Mouse (Mus musculus): ENCODE results near the gene Defb36. TPM values are rescaled to one million over a fixed set of nuclear protein-coding genes. Genes with fewer than 3 reads are reported as not detected.
A peak's percentile ranks its signal among the peaks of the same experiment; 100 is the strongest.

The Defb36 gene
- total RNA-seq, 1 experiment from 2014 or later = not detected

DNA sequence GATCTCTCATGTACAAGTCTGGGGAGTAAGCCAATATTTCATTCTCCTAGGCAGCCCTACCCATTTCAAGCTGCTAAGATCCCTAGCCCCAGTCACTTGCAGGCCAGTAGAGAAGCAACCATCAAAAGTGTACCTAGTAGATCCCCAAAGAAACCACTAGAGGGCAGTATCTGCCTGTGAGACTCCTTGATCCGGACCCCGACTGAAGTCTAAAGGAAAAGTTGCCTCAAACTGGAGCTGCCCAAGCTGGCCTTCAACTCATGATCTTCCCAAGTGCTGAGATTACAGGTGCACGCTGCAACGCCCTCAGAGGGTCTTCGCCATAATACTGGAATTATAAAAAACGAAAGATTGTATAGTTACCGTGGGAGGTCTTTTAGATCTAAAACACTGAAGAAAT lies 11.4 kb downstream of the Defb36 start:
- peak; percentile 80 to 91 for ATAC-seq (replicated peaks in 1 of 2; ENCODE audit: insufficient read depth in 1 of 2, low FRiP score in 2 of 2, low TSS enrichment in 1 of 2, low read depth in 1 of 2, poor library complexity in 2 of 2, severe bottlenecking in 2 of 2)

DNA sequence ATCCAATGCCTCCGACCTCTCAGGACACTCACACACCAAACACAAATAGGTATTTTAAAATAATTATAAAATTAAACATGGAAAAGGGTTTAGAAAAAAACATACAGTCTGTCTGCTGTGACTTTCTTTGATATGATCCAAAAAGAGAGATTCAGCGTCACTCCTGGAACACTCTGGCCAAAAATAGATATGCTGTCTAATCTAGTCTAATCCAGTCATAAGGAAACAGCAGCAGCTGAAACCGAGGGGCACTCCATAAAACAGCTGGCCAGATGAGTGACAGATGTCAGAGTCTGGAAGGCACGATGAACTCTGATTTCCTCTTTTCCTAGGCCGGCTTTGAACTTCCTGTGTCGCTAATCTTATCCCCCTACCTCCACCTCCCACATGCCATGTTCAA lies 12.3 kb downstream of the Defb36 start:
- no peak for ATAC-seq (replicated peaks in 1 of 2; ENCODE audit: insufficient read depth in 1 of 2, low FRiP score in 2 of 2, low TSS enrichment in 1 of 2, low read depth in 1 of 2, poor library complexity in 2 of 2, severe bottlenecking in 2 of 2)

DNA sequence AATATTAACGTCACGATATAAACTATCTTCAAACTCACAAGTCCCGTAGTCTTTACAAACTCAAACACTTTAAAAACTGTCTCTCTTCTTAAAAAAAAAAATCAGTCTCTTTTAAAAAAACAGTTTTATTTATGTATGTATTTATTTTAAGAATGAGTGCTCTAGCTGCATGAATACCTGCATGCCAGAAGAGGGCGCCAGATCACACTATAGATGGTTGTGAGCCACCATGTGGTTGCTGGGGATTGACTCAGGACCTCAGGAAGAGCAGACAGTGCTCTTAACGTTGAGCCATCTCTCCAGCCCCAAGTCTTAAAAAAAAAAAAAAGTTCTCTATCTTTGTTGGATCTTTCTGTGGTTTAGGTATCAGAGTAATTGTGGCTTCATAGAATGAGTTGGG lies 13.2 kb downstream of the Defb36 start:
- ATAC-seq (replicated peaks in 1 of 2; ENCODE audit: insufficient read depth in 1 of 2, low FRiP score in 2 of 2, low TSS enrichment in 1 of 2, low read depth in 1 of 2, poor library complexity in 2 of 2, severe bottlenecking in 2 of 2) = no peak

DNA sequence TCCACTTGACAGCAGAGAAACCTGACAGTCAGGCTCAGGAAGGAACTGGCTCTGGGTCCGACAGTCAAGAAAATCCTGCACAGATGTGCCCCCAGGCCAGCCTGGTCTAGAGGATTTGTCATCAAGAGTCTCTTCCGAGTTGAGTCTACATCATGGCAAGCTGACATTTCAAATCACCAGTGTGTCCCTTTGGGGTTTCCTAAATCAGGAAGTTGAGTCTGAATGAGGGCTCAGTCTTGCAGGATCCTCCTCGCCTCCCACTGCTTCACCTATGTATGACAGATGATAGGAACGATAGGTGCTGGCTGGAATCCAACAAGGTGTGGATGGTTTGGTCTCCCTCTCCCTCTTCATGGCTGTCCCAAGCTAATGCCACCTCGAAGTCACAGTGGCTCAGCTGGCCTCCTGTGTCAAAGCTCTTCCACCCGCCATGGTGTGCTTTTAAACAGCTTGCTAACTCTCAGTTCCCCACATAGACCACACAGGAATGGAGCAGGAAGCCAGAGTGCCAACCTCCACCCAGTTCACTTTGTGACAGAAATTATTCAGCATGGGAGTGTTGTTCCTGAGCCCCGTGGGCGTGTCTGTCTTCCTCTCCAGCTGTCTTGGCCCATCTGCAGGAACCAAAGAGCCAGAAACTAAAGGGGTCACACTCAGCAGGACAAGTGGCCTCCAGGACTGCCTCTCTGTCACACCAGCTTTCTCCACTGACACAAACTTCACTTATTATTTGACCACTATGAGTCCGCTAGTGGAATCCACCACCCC lies 16.4 kb downstream of the Defb36 start:
- peak; percentile 83 to 86 for ATAC-seq (replicated peaks in 1 of 2; ENCODE audit: insufficient read depth in 1 of 2, low FRiP score in 2 of 2, low TSS enrichment in 1 of 2, low read depth in 1 of 2, poor library complexity in 2 of 2, severe bottlenecking in 2 of 2)

DNA sequence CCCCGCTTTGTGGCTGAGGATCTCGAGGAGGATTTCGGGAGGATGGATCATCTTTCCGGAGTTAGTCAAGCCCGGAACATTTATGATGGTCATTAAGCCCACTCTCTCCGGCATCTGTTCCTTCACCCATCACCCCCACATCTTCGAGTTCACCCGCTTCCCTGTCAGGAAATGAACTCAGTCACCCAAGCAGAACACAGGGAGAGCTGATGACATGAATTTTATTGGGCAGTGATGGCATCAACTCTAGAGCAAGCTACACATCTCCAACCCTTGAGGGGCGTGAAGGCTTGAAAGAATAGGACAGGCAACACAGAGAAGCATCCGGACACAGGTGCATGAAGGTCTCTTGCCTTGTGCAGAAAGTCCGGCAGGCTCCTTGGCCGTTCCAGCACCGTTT lies 18.0 kb downstream of the Defb36 start:
- no peak for ATAC-seq (replicated peaks in 1 of 2; ENCODE audit: insufficient read depth in 1 of 2, low FRiP score in 2 of 2, low TSS enrichment in 1 of 2, low read depth in 1 of 2, poor library complexity in 2 of 2, severe bottlenecking in 2 of 2)

DNA sequence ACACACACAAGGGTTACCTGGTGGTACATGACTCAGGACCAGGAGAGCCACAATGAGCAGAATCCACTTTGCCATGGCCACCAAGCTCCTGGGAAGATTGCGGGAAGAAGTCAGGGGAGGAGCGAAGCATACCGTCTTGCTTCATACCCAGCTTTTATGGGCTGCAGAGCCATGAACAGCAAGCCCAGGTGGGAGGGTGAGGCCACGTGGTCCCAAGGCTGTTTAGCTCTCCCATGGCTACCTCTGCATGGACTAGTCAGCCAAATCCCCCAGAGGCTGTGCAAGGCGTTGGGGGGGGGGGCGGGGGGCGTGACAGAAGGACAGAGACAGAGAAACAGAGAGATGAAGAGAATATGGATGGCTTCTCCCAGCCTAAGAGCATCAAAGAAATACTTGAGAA lies 18.8 kb downstream of the Defb36 start, which contains the start of gene Defb25:
Gene Defb25, minus strand, starts transcription at position 101 of the 400 bp plus-strand sequence.
- no peak for ATAC-seq (replicated peaks in 1 of 2; ENCODE audit: insufficient read depth in 1 of 2, low FRiP score in 2 of 2, low TSS enrichment in 1 of 2, low read depth in 1 of 2, poor library complexity in 2 of 2, severe bottlenecking in 2 of 2)

DNA sequence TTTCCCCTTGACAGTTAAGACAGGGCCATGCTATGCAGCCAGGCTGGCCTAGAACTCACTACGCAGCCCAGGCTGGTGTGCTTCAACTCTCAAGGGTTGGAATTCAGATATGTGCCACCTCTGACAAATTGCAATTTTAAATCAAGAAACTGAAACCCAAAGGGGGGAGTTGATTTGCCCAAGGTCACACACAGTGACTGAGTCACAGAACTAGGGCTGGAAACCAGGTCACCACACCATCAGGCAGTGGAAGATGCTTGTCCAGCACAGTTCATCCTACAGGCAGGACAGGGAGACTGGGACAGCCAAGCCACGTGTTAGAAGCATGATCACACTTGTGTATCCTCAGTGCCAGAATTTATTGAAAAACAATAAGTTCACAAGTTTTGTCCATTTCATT lies 20.4 kb downstream of the Defb36 start:
- no peak for ATAC-seq (replicated peaks in 1 of 2; ENCODE audit: insufficient read depth in 1 of 2, low FRiP score in 2 of 2, low TSS enrichment in 1 of 2, low read depth in 1 of 2, poor library complexity in 2 of 2, severe bottlenecking in 2 of 2)

DNA sequence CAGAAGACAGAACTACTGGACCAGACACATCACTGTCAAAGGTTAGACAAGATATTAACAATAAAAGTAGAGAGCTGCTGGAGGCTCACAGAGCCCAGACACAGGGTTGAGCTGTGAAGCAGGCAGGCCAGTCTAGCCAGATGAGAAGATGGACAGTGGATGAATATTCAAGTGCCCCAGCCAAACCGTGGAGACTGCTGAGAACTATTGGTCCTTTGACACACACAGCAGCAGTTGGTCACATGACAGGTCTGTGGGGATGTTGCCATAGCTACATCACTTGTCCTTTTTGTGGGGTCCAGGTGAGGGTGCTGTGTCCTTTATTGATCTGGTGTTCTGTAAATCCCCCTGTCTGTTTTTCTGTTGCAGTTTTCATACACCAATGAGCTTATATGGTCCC lies 21.1 kb downstream of the Defb36 start:
- no peak for ATAC-seq (replicated peaks in 1 of 2; ENCODE audit: insufficient read depth in 1 of 2, low FRiP score in 2 of 2, low TSS enrichment in 1 of 2, low read depth in 1 of 2, poor library complexity in 2 of 2, severe bottlenecking in 2 of 2)

DNA sequence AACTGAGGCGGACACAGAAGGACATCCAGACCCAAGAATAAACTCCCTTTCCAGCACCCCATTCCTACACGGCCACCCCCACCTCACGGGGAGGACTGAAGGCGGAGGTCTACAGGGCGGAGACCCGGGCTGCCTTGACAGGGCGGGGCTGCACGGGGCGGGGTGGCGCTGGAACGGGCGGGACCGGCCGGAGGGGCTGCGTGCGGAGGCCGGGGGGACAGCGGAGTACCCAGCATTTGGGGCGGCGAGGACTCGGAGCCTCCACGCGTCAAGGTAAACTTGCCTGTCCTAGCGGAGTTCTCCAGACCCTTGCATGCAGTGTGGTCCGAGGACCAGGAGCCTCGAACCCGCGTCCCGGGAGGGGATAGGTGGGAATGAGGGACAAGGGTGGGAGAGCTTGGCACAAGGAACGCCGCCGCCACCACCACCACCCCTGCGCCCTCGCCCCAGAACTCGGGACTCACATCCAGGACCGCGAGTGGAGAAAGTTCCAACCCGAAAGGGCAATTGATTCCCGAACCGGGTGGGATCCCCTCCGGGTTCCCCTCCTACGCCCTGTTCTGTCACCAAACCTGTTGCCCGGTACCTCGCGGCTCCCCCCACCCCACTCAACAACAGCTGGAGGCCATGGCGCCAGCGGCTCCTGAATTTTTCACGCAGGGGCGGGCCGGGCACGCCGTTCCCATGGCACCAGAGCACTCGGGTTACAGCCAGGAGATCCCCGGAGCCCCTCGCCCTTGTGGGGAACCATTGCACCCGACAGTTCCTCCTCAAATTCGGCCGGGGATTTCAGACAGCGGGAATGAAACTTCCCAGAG lies 22.9 kb downstream of the Defb36 start, which contains the start of gene Rem1:
Gene Rem1, plus strand, starts transcription at position 178 of the 818 bp plus-strand sequence.
- peak; percentile 22 to 27; a peak in 2 of 4 replicates for ATAC-seq (replicated peaks in 1 of 2; ENCODE audit: insufficient read depth in 1 of 2, low FRiP score in 2 of 2, low TSS enrichment in 1 of 2, low read depth in 1 of 2, poor library complexity in 2 of 2, severe bottlenecking in 2 of 2)

DNA sequence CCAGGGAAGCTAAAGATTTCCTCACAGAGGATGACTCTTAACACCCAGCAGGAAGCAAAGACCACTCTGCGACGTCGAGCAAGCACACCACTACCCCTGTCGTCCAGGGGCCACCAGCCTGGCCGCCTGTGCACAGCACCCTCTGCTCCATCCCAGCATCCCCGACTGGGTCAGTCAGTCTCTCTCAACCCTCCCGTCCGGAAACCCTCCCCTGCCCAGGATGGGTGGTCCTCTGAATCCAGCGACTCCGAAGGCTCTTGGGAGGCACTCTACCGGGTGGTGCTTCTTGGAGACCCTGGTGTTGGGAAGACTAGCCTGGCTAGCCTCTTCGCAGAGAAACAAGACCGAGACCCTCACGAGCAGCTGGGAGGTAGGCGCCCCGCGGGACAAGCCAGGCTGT lies 23.9 kb downstream of the Defb36 start:
- no peak for ATAC-seq (replicated peaks in 1 of 2; ENCODE audit: insufficient read depth in 1 of 2, low FRiP score in 2 of 2, low TSS enrichment in 1 of 2, low read depth in 1 of 2, poor library complexity in 2 of 2, severe bottlenecking in 2 of 2)

DNA sequence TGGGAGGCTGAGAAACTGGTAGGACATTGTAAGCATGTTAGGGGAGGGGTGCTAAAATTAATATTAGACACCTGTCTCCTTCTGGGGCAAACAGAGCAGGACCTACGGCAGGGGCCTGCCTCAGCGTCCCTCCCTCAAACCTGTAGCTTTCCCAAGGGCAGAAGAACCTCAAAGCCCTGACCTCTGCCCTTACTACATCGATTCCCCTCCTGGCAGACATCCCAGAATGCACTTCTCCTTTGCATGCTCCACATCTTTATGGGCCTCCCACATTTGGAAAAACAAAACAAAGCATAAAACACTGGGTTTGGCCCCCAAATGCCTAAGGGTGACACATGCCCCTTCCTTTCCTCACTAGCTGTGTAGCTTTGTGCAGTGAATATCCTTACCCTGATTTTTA lies 25.1 kb downstream of the Defb36 start:
- ATAC-seq (replicated peaks in 1 of 2; ENCODE audit: insufficient read depth in 1 of 2, low FRiP score in 2 of 2, low TSS enrichment in 1 of 2, low read depth in 1 of 2, poor library complexity in 2 of 2, severe bottlenecking in 2 of 2) = no peak

DNA sequence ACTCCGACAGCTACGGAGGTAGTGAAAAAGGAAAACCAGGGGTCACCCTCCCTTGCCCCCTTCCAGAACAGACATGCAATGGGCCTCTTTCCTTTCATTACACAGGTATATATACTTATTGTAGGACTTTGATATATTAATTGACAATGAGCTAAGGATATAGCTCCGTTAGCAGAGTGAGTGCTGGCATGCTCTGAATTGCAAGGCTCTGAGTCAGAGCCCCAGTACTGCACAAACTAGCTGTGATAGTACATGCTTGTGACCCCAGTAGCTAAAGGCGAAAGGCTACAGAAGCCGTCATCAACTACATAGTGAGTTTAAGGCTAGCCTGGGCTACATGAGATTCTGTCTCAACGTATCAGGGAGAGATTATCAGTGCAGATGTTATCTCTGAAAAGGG lies 25.8 kb downstream of the Defb36 start:
- ATAC-seq (replicated peaks in 1 of 2; ENCODE audit: insufficient read depth in 1 of 2, low FRiP score in 2 of 2, low TSS enrichment in 1 of 2, low read depth in 1 of 2, poor library complexity in 2 of 2, severe bottlenecking in 2 of 2) = no peak

DNA sequence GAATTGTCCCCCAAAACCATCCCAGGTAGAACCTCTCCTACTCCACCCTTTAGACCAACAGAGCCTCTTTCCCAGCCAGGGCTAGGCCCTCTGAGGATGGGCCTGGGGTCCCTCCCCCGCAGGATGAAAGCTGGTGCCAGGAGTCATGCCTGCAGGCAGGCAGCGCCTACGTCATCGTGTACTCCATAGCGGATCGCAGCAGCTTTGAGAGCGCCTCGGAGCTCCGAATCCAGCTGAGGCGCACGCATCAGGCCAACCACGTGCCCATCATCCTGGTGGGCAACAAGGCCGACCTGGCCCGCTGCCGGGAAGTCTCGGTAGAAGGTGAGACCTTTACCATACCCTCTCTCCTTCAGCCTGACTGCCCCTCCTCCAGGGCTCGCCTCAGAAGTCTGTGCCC lies 29.2 kb downstream of the Defb36 start:
- no peak; a peak in 1 of 4 replicates for ATAC-seq (replicated peaks in 1 of 2; ENCODE audit: insufficient read depth in 1 of 2, low FRiP score in 2 of 2, low TSS enrichment in 1 of 2, low read depth in 1 of 2, poor library complexity in 2 of 2, severe bottlenecking in 2 of 2)

DNA sequence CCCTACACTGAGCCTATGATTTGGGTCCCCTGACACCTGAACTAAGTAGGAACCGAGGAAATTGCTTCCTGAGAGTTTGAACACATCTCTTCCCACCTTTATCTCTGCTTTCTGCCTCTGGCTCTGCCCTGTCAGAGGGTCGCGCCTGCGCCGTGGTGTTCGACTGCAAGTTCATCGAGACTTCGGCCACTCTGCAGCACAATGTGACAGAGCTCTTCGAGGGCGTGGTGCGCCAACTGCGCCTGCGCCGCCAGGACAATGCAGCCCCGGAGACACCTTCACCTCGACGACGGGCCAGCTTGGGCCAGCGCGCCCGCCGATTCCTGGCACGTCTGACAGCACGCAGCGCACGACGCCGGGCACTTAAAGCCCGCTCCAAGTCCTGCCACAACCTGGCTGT lies 30.2 kb downstream of the Defb36 start:
- ATAC-seq (replicated peaks in 1 of 2; ENCODE audit: insufficient read depth in 1 of 2, low FRiP score in 2 of 2, low TSS enrichment in 1 of 2, low read depth in 1 of 2, poor library complexity in 2 of 2, severe bottlenecking in 2 of 2) = no peak

DNA sequence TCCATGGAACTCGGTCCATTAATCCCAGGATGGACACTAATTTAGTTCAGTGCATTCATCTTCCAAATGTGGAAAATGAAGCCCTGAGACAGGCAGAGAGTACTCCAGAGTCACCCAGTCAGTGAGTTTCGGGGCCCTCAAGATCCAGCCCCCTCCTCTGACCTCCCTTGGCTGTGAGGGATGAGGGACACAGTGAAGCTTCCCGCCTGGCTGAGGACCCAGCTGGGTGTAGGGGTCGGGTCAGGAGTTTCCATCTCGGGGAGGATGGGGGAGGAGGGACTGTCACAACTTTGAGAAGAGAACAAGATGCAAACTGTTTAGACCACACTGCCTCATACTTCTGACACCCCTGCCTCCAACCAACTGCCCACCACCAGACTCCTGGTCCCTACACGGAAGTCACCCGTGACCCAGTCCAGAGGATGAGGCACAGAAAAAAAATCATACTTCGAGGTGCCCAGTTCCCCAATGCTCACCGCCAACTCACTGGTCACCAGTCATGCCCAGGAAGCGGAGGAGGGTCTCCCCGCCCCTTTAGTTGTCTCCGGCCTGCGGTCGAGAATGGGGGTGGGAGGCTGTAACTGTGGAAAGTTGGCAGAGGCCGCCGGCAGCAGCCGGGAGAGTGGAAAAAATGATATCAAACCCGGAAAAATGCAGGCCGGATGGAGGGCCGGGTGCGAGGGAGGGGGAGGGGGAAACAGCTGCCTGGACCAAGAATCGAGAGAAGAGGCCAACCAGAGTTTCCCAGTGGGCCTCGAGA lies 32.3 kb downstream of the Defb36 start:
- ATAC-seq (replicated peaks in 1 of 2; ENCODE audit: insufficient read depth in 1 of 2, low FRiP score in 2 of 2, low TSS enrichment in 1 of 2, low read depth in 1 of 2, poor library complexity in 2 of 2, severe bottlenecking in 2 of 2) = no peak

DNA sequence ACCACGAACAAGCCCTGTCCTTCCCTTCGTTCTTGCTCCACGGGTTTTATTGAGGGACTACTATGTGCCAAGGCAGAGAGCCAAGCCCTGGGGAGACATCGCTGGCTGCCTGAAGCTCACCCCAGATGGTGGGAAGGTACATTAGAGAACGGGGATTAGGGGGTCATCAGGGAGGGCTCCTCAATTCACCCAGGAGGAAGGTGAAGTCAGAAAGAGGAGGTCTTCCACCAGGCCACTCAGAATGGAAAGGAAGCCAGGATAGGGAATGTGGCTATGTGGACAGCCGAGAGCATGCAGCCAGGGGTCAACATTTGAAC lies 32.8 kb downstream of the Defb36 start:
- ATAC-seq (replicated peaks in 1 of 2; ENCODE audit: insufficient read depth in 1 of 2, low FRiP score in 2 of 2, low TSS enrichment in 1 of 2, low read depth in 1 of 2, poor library complexity in 2 of 2, severe bottlenecking in 2 of 2) = no peak

DNA sequence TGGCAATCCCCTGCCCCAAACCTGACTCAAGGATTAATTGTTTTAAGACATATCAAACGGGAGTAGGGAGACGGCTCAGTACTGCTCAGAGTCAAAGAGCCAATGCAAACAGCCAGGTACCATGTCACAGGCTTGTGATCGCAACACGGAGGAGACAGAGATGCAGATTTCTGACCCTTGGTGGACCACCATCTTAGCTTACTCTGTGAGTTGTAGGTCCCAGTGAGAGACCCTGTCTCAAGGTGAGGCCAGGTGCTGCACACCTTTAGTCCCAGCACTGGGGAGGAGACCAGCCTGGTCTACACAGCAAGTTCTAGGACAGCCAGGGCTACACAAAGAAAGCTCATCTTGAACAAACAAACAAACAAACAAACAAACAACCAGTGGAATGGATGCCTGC lies 33.3 kb downstream of the Defb36 start:
- no peak for ATAC-seq (replicated peaks in 1 of 2; ENCODE audit: insufficient read depth in 1 of 2, low FRiP score in 2 of 2, low TSS enrichment in 1 of 2, low read depth in 1 of 2, poor library complexity in 2 of 2, severe bottlenecking in 2 of 2)

DNA sequence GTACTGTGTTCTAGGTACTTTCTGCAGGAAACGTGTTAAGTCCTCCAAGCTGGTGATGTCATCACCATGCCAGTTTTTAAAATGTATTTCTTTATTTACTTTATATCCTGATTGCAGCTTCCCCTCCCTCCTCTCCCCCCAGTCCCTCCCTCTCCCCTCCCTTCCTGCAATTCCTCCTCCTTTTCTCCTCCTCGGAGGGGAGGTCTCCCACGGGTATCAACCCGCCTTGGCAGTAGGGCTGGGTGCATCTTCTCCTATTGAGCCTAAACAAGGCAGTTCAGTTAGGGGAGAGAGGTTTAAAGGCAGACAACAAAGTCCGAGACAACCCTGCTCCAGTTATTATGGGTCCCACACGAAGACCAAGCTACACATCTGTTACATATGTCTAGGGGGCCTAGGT lies 34.7 kb downstream of the Defb36 start:
- no peak for ATAC-seq (replicated peaks in 1 of 2; ENCODE audit: insufficient read depth in 1 of 2, low FRiP score in 2 of 2, low TSS enrichment in 1 of 2, low read depth in 1 of 2, poor library complexity in 2 of 2, severe bottlenecking in 2 of 2)
